Mouse (Mus musculus) hindbrain, postnatal 0 days (tissue): Measurements from ENCODE around the gene Cyp4f39. TPM values are rescaled to one million over a fixed set of nuclear protein-coding genes. Genes with fewer than 3 reads are reported as not detected.

ENCODE experiments used
- ATAC-seq: fragments of 200-750 bp; cut with Nextera tagmentation; 2 replicates; pipeline ENCODE4 v1.8.0; 2017; ENCODE audit warnings: mild to moderate bottlenecking, moderate TSS enrichment, moderate library complexity
- DNase-seq: peaks from one replicate; pipeline ENCODE4 v3.0.0-alpha.2; 2015; ENCODE audit warnings: low spot score
- H3K27ac ChIP-seq: fragments of 300-500 bp; sonication (generic); 2 replicates; pipeline ENCODE4 v1.5.1; 2014; ENCODE audit warnings: mild to moderate bottlenecking
- H3K27me3 ChIP-seq: fragments of 300-500 bp; sonication (generic); 2 replicates; pipeline ENCODE4 v1.6.1; 2014; ENCODE audit warnings: low read length, mixed read lengths; ENCODE audit not compliant: insufficient read depth
- H3K36me3 ChIP-seq: fragments of 300-500 bp; sonication (generic); 2 replicates; pipeline ENCODE4 v1.6.1; 2014; ENCODE audit warnings: low read length, mixed read lengths; ENCODE audit not compliant: insufficient read depth
- H3K4me1 ChIP-seq: fragments of 300-500 bp; sonication (generic); 2 replicates; pipeline ENCODE4 v1.6.1; 2014; ENCODE audit warnings: antibody characterized with exemption, low read length, mixed read lengths; ENCODE audit not compliant: insufficient read depth
- H3K4me2 ChIP-seq: fragments of 300-500 bp; sonication (generic); 2 replicates; pipeline ENCODE4 v1.6.1; 2014; ENCODE audit warnings: low read depth, mild to moderate bottlenecking, low read length, moderate library complexity, mixed read lengths
- H3K4me3 ChIP-seq: fragments of 300-500 bp; sonication (generic); 2 replicates; pipeline ENCODE4 v1.5.1; 2014; ENCODE audit warnings: low read length
- H3K9ac ChIP-seq: fragments of 300-500 bp; sonication (generic); replicated peaks from 2 replicates; pipeline ENCODE4 v1.6.1; 2014; ENCODE audit warnings: mild to moderate bottlenecking, low read length, moderate library complexity, mixed read lengths
- H3K9me3 ChIP-seq: fragments of 300-500 bp; sonication (generic); 2 replicates; pipeline ENCODE4 v1.6.1; 2016; ENCODE audit warnings: low read length, mixed read lengths
- CTCF ChIP-seq: IDR thresholded peaks from 2 replicates; pipeline ENCODE4 v1.5.1; 2016; ENCODE audit warnings: antibody characterized with exemption, control low read depth, low read depth
- WGBS: fragments of 180-500 bp; shearing (Covaris S2); extraction: QIAGEN DNeasy Blood & Tissue Kit; methylation state at CpG from one replicate; pipeline ENCODE4 v1.1.7; 2014; 5-methylcytosine and 5-hydroxymethylcytosine counted together
- polyA plus RNA-seq: library from polyadenylated mRNA; unstranded; fragments of >200 nt; fragmentation: Nextera tagmentation; extraction: Ambion mirVana; gene quantifications from 2 replicates; pipeline ENCODE4 v1.2.1, GENCODE M21; 2015
- total RNA-seq: library from RNA; depleted of rRNA; stranded (reverse); fragments of >200 nt; gene quantifications from 2 replicates; pipeline ENCODE4 v1.2.3, GENCODE M21; 2014

Cyp4f39 gene
- total and polyA plus RNA-seq, 2 experiments from 2014 or later: 1.3 to 3.8 TPM

DNA sequence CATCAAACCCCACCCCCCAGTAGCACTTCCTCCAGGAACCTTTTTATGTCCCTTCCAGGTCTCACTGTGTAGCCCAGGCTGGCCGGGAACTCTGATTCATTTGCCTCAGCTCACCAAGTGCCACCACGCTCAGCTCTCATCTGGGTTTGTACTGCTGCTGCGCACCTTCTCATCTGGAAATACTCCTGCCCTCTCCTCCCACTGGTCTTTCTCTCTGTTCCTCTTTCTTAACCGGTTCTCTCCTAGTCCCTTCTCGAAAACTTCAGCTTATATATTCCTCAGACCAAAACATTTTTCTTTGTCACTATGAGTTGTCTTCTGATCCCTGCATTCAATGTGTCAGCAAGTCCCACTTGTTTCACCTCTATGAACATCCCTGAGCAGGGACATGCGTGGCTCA is 9.3 kb upstream of the Cyp4f39 start:
- WGBS: 78% methylated on average over 6 of the region's 6 CpGs

DNA sequence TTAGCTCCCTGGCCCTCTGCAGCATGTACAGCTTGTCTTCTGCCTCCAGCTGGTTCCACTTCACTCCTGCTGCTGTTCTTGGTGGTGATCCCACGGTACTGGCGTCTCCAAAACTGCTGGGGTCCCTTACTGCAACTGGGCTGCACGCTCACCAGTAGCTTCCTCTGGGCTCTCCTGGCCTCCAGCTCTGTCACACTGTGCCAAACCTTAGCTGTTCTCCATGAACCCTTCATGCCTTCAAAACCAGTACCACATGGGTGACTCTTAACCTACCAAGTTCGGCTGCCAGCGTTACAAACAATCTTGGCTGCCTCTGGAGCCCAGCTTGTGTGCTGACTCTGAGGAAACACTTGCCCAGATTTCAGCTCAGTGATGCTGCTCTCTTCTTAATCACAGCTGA is 7.5 kb upstream of the Cyp4f39 start:
- TF ChIP-seq CTCF: no peak
- DNase-seq (peak; percentile 1), ATAC-seq (no peak)
- H3K4me2 ChIP-seq: no peak overlapping the region
- H3K9ac ChIP-seq: no peak overlapping the region
- H3K36me3 ChIP-seq: no peaks in the 10 kb centered on the region
- H3K27ac ChIP-seq: no peak overlapping the region
- H3K9me3 ChIP-seq: no peaks in the 10 kb centered on the region
- H3K27me3 ChIP-seq: no peaks in the 10 kb centered on the region
- no peaks in the 10 kb centered on the region for H3K4me1 ChIP-seq
- 74% methylated on average over 5 of the region's 5 CpGs for WGBS
- no peak overlapping the region for H3K4me3 ChIP-seq

More for the DNA sequence above, 9.3 kb upstream of the Cyp4f39 start:
- no peak for TF ChIP-seq CTCF
- Histone ChIP-seq H3K9ac (no peak overlapping the region), H3K4me2 (no peak overlapping the region), H3K36me3 (no peaks in the 10 kb centered on the region), H3K27ac (no peak overlapping the region), H3K27me3 (no peaks in the 10 kb centered on the region), H3K4me3 (no peak overlapping the region), H3K9me3 (no peaks in the 10 kb centered on the region), H3K4me1 (no peaks in the 10 kb centered on the region)
- ATAC-seq (no peak), DNase-seq (no peak)

DNA sequence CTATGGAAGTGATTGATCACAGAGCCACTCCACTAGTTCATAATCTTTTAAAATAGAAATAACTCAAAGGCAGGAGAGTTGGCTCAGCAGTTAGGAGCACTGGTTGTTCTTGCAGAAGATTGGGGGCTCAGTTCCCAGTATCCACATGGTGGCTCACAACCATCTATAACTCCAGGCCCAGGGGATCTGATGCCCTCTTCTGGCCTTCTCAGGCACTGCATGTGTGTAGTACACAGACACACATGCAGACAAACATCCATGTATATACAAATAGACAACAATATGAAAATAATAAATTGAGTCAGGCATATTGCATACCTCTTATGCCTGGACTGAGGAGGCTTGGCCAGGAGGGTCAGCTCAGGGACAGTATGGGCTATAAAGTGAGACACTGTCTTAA is 5.3 kb upstream of the Cyp4f39 start:
- no peak overlapping the region for H3K4me3 ChIP-seq
- no peaks in the 10 kb centered on the region; the same call in 1 of the 2 replicates for H3K4me1 ChIP-seq
- no peak for TF ChIP-seq CTCF
- no peaks in the 10 kb centered on the region for H3K9me3 ChIP-seq
- no peak overlapping the region for H3K9ac ChIP-seq
- DNase-seq (no peak), ATAC-seq (no peak)
- H3K36me3 ChIP-seq: no peaks in the 10 kb centered on the region
- H3K27ac ChIP-seq: no peak overlapping the region
- H3K27me3 ChIP-seq: no peaks in the 10 kb centered on the region
- no peak overlapping the region for H3K4me2 ChIP-seq

DNA sequence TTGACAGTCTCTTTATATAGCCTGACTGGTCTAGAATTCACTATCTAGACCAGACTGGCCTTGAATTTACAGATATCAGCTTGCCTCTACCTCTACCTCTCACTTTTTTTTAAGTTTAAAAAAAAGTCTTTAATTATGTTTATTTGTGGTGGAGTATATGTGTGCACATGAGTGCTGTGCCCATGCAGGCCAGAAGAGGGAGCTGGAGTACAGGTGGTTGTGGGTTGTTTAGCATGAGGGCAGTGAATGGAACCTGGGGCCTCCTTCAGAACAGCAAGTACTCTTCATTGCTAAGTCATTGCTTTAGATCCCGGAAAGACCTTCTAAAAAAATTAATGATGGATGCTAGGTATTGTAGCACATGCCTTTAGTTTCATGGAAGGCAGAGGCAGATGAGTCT is 3.5 kb upstream of the Cyp4f39 start:
- Histone ChIP-seq H3K4me3 (no peak overlapping the region), H3K9me3 (no peaks in the 10 kb centered on the region), H3K27me3 (no peaks in the 10 kb centered on the region), H3K27ac (no peak overlapping the region), H3K9ac (no peak overlapping the region), H3K4me1 (peaks cover 6% of the 10 kb centered on the region; the same call in 1 of the 2 replicates), H3K36me3 (no peaks in the 10 kb centered on the region), H3K4me2 (no peak overlapping the region)
- no peak for ATAC-seq
- WGBS: 100% methylated on average over 1 of the region's 1 CpGs
- TF ChIP-seq CTCF: no peak
- DNase-seq: no peak

DNA sequence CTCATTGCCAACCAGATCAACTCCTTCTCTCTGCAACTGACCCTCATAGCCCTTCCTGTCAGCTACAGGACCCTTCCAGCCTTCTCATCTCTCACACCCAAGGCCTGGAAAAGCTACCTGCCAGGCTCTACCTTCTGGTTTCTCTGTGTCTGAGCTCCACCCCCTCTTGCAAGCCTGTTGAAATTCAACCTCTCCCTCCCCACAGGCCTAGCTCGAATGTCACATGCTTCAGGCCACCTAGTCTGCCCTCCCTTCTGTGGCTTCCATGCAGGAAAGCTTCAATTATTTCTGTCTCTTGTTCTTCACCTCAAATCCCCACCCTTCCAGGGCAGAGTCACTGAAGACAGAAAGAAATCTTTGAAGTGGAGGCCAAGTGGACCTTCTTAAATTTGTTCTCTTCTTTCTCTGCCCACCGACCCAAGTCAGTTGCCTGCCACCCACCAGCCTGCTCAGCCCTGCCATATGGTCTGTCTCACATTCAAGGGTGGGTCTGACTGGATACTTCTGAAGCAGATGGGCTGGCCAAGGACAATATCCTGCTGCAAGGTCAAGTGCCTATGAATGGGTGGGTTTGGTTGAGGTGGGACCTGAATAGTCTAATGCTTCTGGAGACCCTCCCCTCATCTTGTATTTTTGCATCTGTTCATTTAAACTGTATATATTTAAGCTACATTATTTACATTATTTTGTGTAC is 1.5 kb upstream of the Cyp4f39 start:
- ATAC-seq (no peak), DNase-seq (no peak)
- Histone ChIP-seq H3K9ac (no peak overlapping the region), H3K4me1 (peaks cover 6% of the 10 kb centered on the region; the same call in 1 of the 2 replicates), H3K27ac (no peak overlapping the region), H3K27me3 (no peaks in the 10 kb centered on the region), H3K9me3 (no peaks in the 10 kb centered on the region), H3K4me3 (no peak overlapping the region), H3K4me2 (no peak overlapping the region), H3K36me3 (no peaks in the 10 kb centered on the region)
- WGBS: 58% methylated on average over 2 of the region's 2 CpGs
- TF ChIP-seq CTCF: no peak

DNA sequence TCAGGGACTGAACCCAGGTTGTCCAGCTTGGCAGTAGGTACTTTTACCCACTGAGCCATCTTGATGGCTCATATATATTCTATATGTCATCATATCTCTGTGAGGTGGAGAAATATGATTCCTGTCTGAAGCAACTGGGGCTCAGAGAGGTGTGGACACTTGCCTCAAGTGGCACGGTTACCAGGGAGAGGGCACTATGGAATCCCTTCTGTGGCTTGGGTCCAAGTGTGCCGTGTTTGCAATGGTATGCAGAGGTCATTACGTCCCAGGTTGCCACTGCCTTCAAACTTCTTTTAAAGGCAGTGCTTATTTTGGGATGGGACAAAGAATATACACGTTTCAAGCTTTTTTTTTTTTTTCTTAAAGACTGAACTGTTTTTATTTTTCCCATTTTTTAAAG is 1.7 kb downstream of the Cyp4f39 start:
- Histone ChIP-seq H3K4me2 (no peak overlapping the region), H3K4me1 (peaks cover 6% of the 10 kb centered on the region; the same call in 1 of the 2 replicates), H3K36me3 (no peaks in the 10 kb centered on the region), H3K9ac (no peak overlapping the region), H3K4me3 (no peak overlapping the region), H3K9me3 (no peaks in the 10 kb centered on the region), H3K27ac (no peak overlapping the region), H3K27me3 (no peaks in the 10 kb centered on the region)
- TF ChIP-seq CTCF: no peak
- 61% methylated on average over 4 of the region's 4 CpGs for WGBS
- ATAC-seq (no peak), DNase-seq (no peak)

DNA sequence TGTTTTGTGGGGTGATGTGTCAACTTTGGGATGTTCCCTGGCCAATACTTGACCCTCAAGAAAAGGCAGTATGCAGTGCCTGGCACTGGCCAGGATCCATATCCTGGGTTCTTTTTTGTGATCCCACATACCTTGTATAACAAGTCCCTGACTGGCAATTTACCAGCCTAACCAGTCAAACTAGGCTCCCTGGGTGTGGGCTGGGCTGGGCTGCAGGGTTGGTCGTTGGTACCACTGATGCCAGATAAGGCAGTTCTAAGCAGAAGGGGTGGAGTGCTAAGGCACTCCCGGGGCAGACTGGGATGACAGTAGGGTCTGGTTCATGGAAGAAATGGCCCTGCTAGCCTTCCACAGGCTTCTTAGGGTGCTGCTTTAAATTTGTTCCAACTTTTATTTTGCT is 2.5 kb downstream of the Cyp4f39 start:
- WGBS: 57% methylated on average over 2 of the region's 2 CpGs
- no peak for DNase-seq
- TF ChIP-seq CTCF: no peak

More for the DNA sequence above, 2.5 kb downstream of the Cyp4f39 start:
- Histone ChIP-seq H3K27ac (no peak overlapping the region), H3K9me3 (no peaks in the 10 kb centered on the region), H3K4me1 (peaks cover 6% of the 10 kb centered on the region; the same call in 1 of the 2 replicates), H3K27me3 (no peaks in the 10 kb centered on the region), H3K4me3 (no peak overlapping the region), H3K36me3 (no peaks in the 10 kb centered on the region), H3K4me2 (no peak overlapping the region), H3K9ac (no peak overlapping the region)
- no peak for ATAC-seq
